Mouse (Mus musculus) midbrain, embryonic 12.5 days (tissue): ENCODE results near the gene Pofut2. TPM values are rescaled to one million over a fixed set of nuclear protein-coding genes. Genes with fewer than 3 reads are reported as not detected.

ENCODE experiments used
- ATAC-seq: fragments of 200-750 bp; cut with Nextera tagmentation; 2 replicates; pipeline ENCODE4 v1.8.0; 2017; ENCODE audit warnings: low read depth, moderate TSS enrichment, moderate library complexity; ENCODE audit not compliant: low FRiP score
- H3K27ac ChIP-seq: fragments of 300-500 bp; sonication (generic); replicated peaks from 2 replicates; pipeline ENCODE4 v1.5.1; 2016; ENCODE audit warnings: mild to moderate bottlenecking
- H3K27me3 ChIP-seq: fragments of 300-500 bp; sonication (generic); 2 replicates; pipeline ENCODE4 v1.6.1; 2016; ENCODE audit warnings: mild to moderate bottlenecking
- H3K36me3 ChIP-seq: fragments of 300-500 bp; sonication (generic); 2 replicates; pipeline ENCODE4 v1.6.1; 2016
- H3K4me1 ChIP-seq: fragments of 300-500 bp; sonication (generic); 2 replicates; pipeline ENCODE4 v1.6.1; 2016
- H3K4me2 ChIP-seq: fragments of 300-500 bp; sonication (generic); replicated peaks from 2 replicates; pipeline ENCODE4 v1.6.1; 2016; ENCODE audit warnings: mild to moderate bottlenecking, moderate library complexity
- H3K4me3 ChIP-seq: fragments of 300-500 bp; sonication (generic); 2 replicates; pipeline ENCODE4 v1.5.1; 2016; ENCODE audit warnings: mild to moderate bottlenecking
- H3K9ac ChIP-seq: fragments of 300-500 bp; sonication (generic); replicated peaks from 2 replicates; pipeline ENCODE4 v1.6.1; 2016; ENCODE audit warnings: mild to moderate bottlenecking, moderate library complexity
- H3K9me3 ChIP-seq: fragments of 300-500 bp; sonication (generic); 2 replicates; pipeline ENCODE4 v1.6.1; 2016; ENCODE audit warnings: mild to moderate bottlenecking
- WGBS: fragments of 180-500 bp; shearing (Covaris S2); methylation state at CpG from one replicate; pipeline ENCODE4 v1.1.7; 2016; 5-methylcytosine and 5-hydroxymethylcytosine counted together
- polyA plus RNA-seq: library from polyadenylated mRNA; unstranded; fragments of >200 nt; fragmentation: Nextera tagmentation; extraction: Ambion mirVana; gene quantifications from 2 replicates; pipeline ENCODE4 v1.2.1, GENCODE M21; 2016

Pofut2 gene
- polyA plus RNA-seq, 1 experiment from 2014 or later = 80.7 TPM

GRCm38 (mm10) chr10:77284832-77285231 is 25.8 kb downstream of the Pofut2 start:
- H3K27me3 ChIP-seq = no peaks in the 10 kb centered on the region; the same call in 1 of the 2 replicates
- H3K9me3 ChIP-seq = no peaks in the 10 kb centered on the region
- H3K9ac ChIP-seq = no peak overlapping the region
- no peaks in the 10 kb centered on the region for H3K4me1 ChIP-seq
- H3K36me3 ChIP-seq = no peaks in the 10 kb centered on the region
- no peak overlapping the region for H3K4me3 ChIP-seq
- 83% methylated on average over 6 of the region's 6 CpGs for WGBS
- no peak overlapping the region for H3K4me2 ChIP-seq
- ATAC-seq = no peak
- no peak overlapping the region for H3K27ac ChIP-seq

GRCm38 (mm10) chr10:77287626-77288025 is 28.6 kb downstream of the Pofut2 start:
- Histone ChIP-seq H3K27me3 (no peaks in the 10 kb centered on the region), H3K9ac (no peak overlapping the region), H3K27ac (no peak overlapping the region), H3K9me3 (no peaks in the 10 kb centered on the region), H3K4me3 (no peak overlapping the region), H3K36me3 (no peaks in the 10 kb centered on the region), H3K4me2 (no peak overlapping the region), H3K4me1 (no peaks in the 10 kb centered on the region)
- 88% methylated on average over 8 of the region's 8 CpGs for WGBS
- ATAC-seq = no peak

GRCm38 (mm10) chr10:77288639-77289195 is 29.7 kb downstream of the Pofut2 start:
- ATAC-seq = no peak
- Histone ChIP-seq H3K4me3 (no peak overlapping the region), H3K4me1 (no peaks in the 10 kb centered on the region), H3K27me3 (no peaks in the 10 kb centered on the region), H3K9me3 (no peaks in the 10 kb centered on the region), H3K4me2 (no peak overlapping the region), H3K36me3 (no peaks in the 10 kb centered on the region), H3K9ac (no peak overlapping the region), H3K27ac (no peak overlapping the region)
- WGBS = 72% methylated on average over 5 of the region's 5 CpGs

GRCm38 (mm10) chr10:77289559-77289958 is 30.5 kb downstream of the Pofut2 start:
- 90% methylated on average over 8 of the region's 8 CpGs for WGBS
- Histone ChIP-seq H3K27ac (no peak overlapping the region), H3K4me3 (no peak overlapping the region), H3K4me1 (no peaks in the 10 kb centered on the region), H3K27me3 (no peaks in the 10 kb centered on the region), H3K36me3 (0 out of 2 replicates have a peak, but pooled peaks cover 3% of the 10 kb centered on the region), H3K4me2 (no peak overlapping the region), H3K9me3 (no peaks in the 10 kb centered on the region), H3K9ac (no peak overlapping the region)
- no peak for ATAC-seq

GRCm38 (mm10) chr10:77290624-77291366 is 31.8 kb downstream of the Pofut2 start:
- Histone ChIP-seq H3K27ac (no peak overlapping the region), H3K27me3 (no peaks in the 10 kb centered on the region), H3K4me2 (no peak overlapping the region), H3K9ac (no peak overlapping the region), H3K36me3 (0 out of 2 replicates have a peak, but pooled peaks cover 6% of the 10 kb centered on the region), H3K9me3 (no peaks in the 10 kb centered on the region), H3K4me3 (no peak overlapping the region), H3K4me1 (no peaks in the 10 kb centered on the region)
- WGBS = 80% methylated on average over 17 of the region's 17 CpGs
- ATAC-seq = no peak

- Histone ChIP-seq H3K36me3 (0 out of 2 replicates have a peak, but pooled peaks cover 6% of the 10 kb centered on the region), H3K27ac (no peak overlapping the region)
- 94% methylated on average over 12 of the region's 12 CpGs for WGBS
Observed at GRCm38 (mm10) chr10:77294691-77295090, 35.7 kb downstream of the Pofut2 start.

GRCm38 (mm10) chr10:77298621-77299020 is 39.6 kb downstream of the Pofut2 start:
- Histone ChIP-seq H3K27ac (no peak overlapping the region), H3K27me3 (no peaks in the 10 kb centered on the region), H3K4me3 (no peak overlapping the region), H3K4me1 (no peaks in the 10 kb centered on the region), H3K9me3 (no peaks in the 10 kb centered on the region), H3K4me2 (no peak overlapping the region), H3K36me3 (0 out of 2 replicates have a peak, but pooled peaks cover 10% of the 10 kb centered on the region), H3K9ac (no peak overlapping the region)
- no peak for ATAC-seq
- WGBS = 92% methylated on average over 8 of the region's 8 CpGs

More at GRCm38 (mm10) chr10:77294691-77295090, 35.7 kb downstream of the Pofut2 start:
- Histone ChIP-seq H3K27me3 (no peaks in the 10 kb centered on the region), H3K9ac (no peak overlapping the region), H3K4me2 (no peak overlapping the region), H3K9me3 (no peaks in the 10 kb centered on the region), H3K4me3 (no peak overlapping the region), H3K4me1 (no peaks in the 10 kb centered on the region)
- no peak for ATAC-seq

GRCm38 (mm10) chr10:77299194-77299593 is 40.2 kb downstream of the Pofut2 start:
- Histone ChIP-seq H3K4me1 (no peaks in the 10 kb centered on the region), H3K36me3 (0 out of 2 replicates have a peak, but pooled peaks cover 10% of the 10 kb centered on the region), H3K4me3 (no peak overlapping the region), H3K9ac (no peak overlapping the region), H3K27me3 (no peaks in the 10 kb centered on the region), H3K27ac (no peak overlapping the region), H3K9me3 (no peaks in the 10 kb centered on the region), H3K4me2 (no peak overlapping the region)
- 92% methylated on average over 2 of the region's 2 CpGs for WGBS
- no peak for ATAC-seq

- no peaks in the 10 kb centered on the region for H3K27me3 ChIP-seq
- H3K9me3 ChIP-seq = no peaks in the 10 kb centered on the region
- ATAC-seq = no peak
- no peak overlapping the region for H3K9ac ChIP-seq
- no peak overlapping the region for H3K27ac ChIP-seq
- 0 out of 2 replicates have a peak, but pooled peaks cover 4% of the 10 kb centered on the region for H3K36me3 ChIP-seq
- H3K4me3 ChIP-seq = no peak overlapping the region
- WGBS = 84% methylated on average over 8 of the region's 8 CpGs
- H3K4me2 ChIP-seq = no peak overlapping the region
- peaks cover 5% of the 10 kb centered on the region; the same call in 1 of the 2 replicates for H3K4me1 ChIP-seq
Observed at GRCm38 (mm10) chr10:77300237-77300933, 41.4 kb downstream of the Pofut2 start.

- no peaks in the 10 kb centered on the region for H3K9me3 ChIP-seq
- 0 out of 2 replicates have a peak, but pooled peaks cover 4% of the 10 kb centered on the region for H3K36me3 ChIP-seq
- no peak overlapping the region for H3K9ac ChIP-seq
- H3K27me3 ChIP-seq = no peaks in the 10 kb centered on the region
- no peak overlapping the region for H3K27ac ChIP-seq
- no peak overlapping the region for H3K4me2 ChIP-seq
- no peak overlapping the region for H3K4me3 ChIP-seq
- 85% methylated on average over 4 of the region's 4 CpGs for WGBS
- peaks cover 8% of the 10 kb centered on the region; the same call in 1 of the 2 replicates for H3K4me1 ChIP-seq
- no peak for ATAC-seq
Observed at GRCm38 (mm10) chr10:77300934-77301297, 41.9 kb downstream of the Pofut2 start.

- Histone ChIP-seq H3K9me3 (no peaks in the 10 kb centered on the region), H3K9ac (no peak overlapping the region), H3K36me3 (0 out of 2 replicates have a peak, but pooled peaks cover 4% of the 10 kb centered on the region), H3K4me1 (peaks cover 8% of the 10 kb centered on the region; the same call in 1 of the 2 replicates), H3K27me3 (no peaks in the 10 kb centered on the region), H3K4me3 (no peak overlapping the region), H3K27ac (no peak overlapping the region), H3K4me2 (no peak overlapping the region)
- 65% methylated on average over 3 of the region's 3 CpGs for WGBS
- ATAC-seq = no peak
Observed at GRCm38 (mm10) chr10:77304362-77304761, 45.3 kb downstream of the Pofut2 start.
